Mouse (Mus musculus) embryonic fibroblast, embryonic 13.5 days (primary cell): Measurements from ENCODE around the gene Tmem198.

Experiments used
- CTCF ChIP-seq: IDR thresholded peaks from 2 replicates; pipeline ENCODE4 v1.5.1; 2011; ENCODE audit warnings: mild to moderate bottlenecking, control low read depth, low read length, moderate library complexity, borderline replicate concordance; ENCODE audit not compliant: insufficient read depth
- POLR2A ChIP-seq: IDR thresholded peaks from 2 replicates; pipeline ENCODE4 v1.6.1; 2011; ENCODE audit warnings: low read depth, mild to moderate bottlenecking, control low read depth, low read length, moderate library complexity

GRCm38 (mm10) chr1:75477264-75477965 is 1.9 kb upstream of the Tmem198 start:
- TF ChIP-seq POLR2A = no peak
- peak; percentile 91 for TF ChIP-seq CTCF
